Mouse (Mus musculus) thymus, adult 2 months (tissue): ENCODE data around the gene Zfp831.

Source experiments
- CTCF ChIP-seq: fragments of 200-500 bp; IDR thresholded peaks from 2 replicates; pipeline ENCODE4 v1.5.1; 2012; ENCODE audit warnings: mild to moderate bottlenecking, control low read depth, low read length, moderate library complexity, borderline replicate concordance; ENCODE audit not compliant: control insufficient read depth, poor library complexity, insufficient read depth; ENCODE audit errors: extremely low read depth
- POLR2A ChIP-seq: fragments of 200-500 bp; IDR thresholded peaks from 2 replicates; pipeline ENCODE4 v1.6.1; 2012; ENCODE audit warnings: mild to moderate bottlenecking, low read length, control low read depth, moderate library complexity; ENCODE audit not compliant: control insufficient read depth, poor library complexity, insufficient read depth; ENCODE audit errors: extremely low read depth

DNA sequence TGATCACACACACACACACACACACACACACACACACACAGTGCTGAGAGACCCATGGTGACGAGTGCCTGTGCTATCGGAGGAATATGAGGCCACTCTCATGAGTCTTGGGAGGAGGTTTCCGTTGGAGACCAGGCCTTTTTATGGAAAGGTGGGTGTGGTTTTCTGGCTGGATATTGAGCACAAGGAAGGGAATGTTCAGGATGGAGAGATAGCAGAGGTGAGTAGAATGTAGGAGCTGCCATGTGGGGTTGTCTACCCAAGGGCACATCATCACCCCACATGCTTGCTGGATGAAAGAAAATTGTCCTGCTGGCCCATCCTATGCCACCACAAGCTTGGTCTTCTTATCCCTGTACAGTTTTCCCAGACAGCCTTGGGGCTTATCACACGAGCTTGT, 16.5 kb downstream of the Zfp831 start:
- TF ChIP-seq CTCF (no peak), POLR2A (no peak)
